Mouse (Mus musculus) urinary bladder, postnatal 4 days (tissue): ENCODE data around the gene Gm13124.
"Not testable (repeated sequence)": the region's sequence is repeated elsewhere in the genome, so short reads cannot be mapped to it uniquely, and the experiment has no call there.

ENCODE experiments used
- DNase-seq, 2 experiments: peaks; one replicate each; pipeline ENCODE4 v3.0.0; 2021 to 2022; ENCODE audit warnings: low spot score in 2 of 2

Gm13124 gene

GRCm38 (mm10) chr4:144565034-144565433 is at the start of gene Gm13124:
Gene Gm13124 (minus strand): TSS chr4:144565134.
- no peak for DNase-seq

DNA sequence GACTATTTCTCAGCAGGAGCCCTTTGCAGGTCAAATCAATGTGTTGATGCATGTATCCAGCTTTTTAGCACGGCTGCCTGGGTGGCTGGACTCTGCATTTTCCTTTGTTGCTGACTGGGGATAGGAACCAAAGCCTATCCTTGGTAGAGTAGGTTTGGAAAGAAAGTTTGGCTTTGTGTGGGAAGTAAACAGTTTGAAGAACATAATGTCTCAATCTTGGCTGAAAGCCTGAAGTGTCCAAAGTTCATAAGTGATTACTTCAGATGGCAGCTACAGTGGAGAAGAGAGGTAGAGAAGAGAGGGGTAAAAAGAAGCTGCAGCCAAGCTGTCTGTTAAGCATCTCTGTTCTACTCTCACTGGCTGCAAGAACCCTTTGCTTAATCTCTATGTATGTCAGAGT is 49.7 kb upstream of the Gm13124 start:
- DNase-seq = no peak

DNA sequence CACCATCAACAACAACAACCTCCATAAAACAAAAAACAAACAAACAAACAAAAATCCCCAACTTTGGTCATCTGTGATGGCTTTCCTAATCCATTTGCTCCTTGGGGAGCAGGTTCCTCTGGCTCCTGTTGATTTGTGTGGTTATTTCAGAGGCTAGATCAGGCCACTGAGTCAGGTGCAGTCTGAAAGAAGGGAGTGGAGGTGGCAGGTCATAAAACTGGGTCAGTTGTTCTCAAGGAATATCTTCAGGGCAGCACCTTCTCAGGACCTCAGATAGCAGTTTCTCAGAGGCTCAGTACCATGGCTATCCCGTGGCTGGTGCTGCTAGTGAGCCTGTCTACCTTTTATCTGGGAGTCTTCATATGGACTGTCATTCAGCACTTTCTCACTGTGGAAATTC is 48.5 kb upstream of the Gm13124 start, which contains the start of gene Aadacl4:
Gene Aadacl4 (plus strand): TSS at position 301 of the 400 bp plus-strand sequence.
- DNase-seq = no peak

- DNase-seq = no peak
Observed at GRCm38 (mm10) chr4:144592790-144593189, 27.9 kb upstream of the Gm13124 start.

DNA sequence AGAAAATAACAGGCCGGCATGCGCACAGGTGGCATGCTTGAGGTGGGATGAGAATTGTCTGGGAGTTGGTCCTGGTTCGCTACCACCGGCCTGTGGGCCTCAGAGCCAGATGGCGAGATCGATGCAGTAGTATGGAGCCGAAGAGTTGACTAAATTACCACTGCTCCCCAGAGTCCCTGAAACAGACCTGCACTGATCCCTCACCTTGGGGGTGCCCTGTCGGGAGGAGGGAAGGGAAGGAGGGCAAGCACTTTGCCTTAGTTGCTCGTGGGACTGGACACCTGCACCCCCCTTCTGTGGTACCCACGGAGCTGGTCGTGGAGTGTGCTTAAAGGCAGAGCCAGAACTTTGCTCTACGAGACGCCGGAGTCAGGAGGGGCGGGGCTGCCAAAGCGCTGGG is 21.3 kb upstream of the Gm13124 start:
- DNase-seq = not testable (repeated sequence)

DNA sequence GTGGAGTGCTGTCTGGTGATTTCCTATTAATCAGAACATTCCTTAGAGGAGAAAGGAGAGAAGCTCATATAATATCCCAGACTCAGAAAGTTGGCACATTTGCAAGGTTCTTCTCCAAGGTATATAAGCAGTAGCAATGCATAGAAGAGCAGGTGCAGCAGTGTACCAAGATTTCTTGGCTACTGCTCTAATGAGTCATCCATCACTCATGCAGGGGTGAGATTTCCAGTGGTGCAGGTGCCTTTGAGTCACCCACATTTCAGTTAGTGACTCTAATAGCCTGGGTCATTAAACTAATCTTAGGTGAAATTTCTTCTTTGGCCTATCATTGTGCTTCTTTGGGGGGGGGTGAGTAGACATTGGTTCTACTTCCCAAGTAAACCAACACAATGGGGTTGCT is 2.8 kb upstream of the Gm13124 start:
- no peak for DNase-seq

- no peak for DNase-seq
Observed at GRCm38 (mm10) chr4:144561205-144561604, 3.7 kb downstream of the Gm13124 start.

- no peak for DNase-seq
Observed at GRCm38 (mm10) chr4:144559792-144560191, 5.1 kb downstream of the Gm13124 start.

GRCm38 (mm10) chr4:144551156-144551555 is 13.8 kb downstream of the Gm13124 start:
- DNase-seq = no peak

GRCm38 (mm10) chr4:144545339-144545738 is 19.6 kb downstream of the Gm13124 start:
- DNase-seq = not testable (repeated sequence)

- DNase-seq = no peak
Observed at GRCm38 (mm10) chr4:144544689-144545088, 20.2 kb downstream of the Gm13124 start.

GRCm38 (mm10) chr4:144519522-144519921 is 45.4 kb downstream of the Gm13124 start, which contains the start of gene 9430007A20Rik:
Gene 9430007A20Rik (plus strand): TSS chr4:144519822.
- no peak for DNase-seq

DNA sequence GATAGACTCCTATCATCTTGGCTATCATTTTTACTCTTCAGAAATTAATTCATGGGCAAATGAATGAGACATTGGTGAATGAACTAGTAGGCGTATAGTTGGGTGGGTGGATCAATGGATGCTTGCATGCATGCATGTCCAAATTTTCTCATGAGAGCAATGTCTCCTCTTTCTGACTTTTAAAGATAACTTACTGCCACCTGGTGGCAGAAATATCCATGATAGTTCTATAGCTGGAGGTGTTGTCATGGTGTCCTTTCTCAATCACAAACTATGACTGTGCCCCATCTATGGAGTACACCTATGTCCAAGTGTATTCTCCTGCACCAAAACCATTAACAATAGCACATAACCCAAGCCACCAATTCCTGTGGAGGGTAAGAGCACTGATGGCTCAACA is 58.4 kb downstream of the Gm13124 start:
- no peak for DNase-seq
